Mouse (Mus musculus) brain, embryonic 18.5 days (tissue): ENCODE results near the gene Ptprs.
"Not testable (repeated sequence)": the region's sequence is repeated elsewhere in the genome, so short reads cannot be mapped to it uniquely, and the experiment has no call there.

Experiments
- DNase-seq: peaks from one replicate; pipeline ENCODE4 v3.0.0-alpha.2; 2012; ENCODE audit warnings: low read depth, low spot score

The Ptprs gene

GRCm38 (mm10) chr17:56476402-56476752 is at the start of gene Ptprs:
Gene Ptprs (minus strand): TSS chr17:56476483.
- DNase-seq, result peak; percentile 93

DNA sequence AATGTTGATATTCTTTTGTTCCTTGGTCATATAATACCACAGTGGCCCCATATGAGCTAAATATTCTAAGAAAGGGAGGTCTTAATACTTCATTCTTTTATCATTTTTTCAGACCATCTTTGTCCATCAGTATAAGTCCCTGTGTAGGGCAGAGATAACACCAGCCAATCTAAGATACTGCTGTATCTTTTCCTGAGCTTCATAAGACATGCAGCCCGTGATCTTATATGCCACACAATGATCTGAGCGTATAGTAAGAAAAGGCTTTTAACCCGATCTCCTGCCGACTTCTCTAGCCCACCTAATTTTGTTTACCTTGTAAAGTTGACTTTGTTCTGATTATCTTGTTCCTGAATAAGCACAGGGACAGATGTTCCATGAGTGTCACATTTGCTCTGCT is 48.7 kb upstream of the Ptprs start:
- no peak for DNase-seq

GRCm38 (mm10) chr17:56522744-56523143 is 46.5 kb upstream of the Ptprs start:
- DNase-seq, result no peak

GRCm38 (mm10) chr17:56515690-56516410 is 39.6 kb upstream of the Ptprs start:
- peak; percentile 45 for DNase-seq

DNA sequence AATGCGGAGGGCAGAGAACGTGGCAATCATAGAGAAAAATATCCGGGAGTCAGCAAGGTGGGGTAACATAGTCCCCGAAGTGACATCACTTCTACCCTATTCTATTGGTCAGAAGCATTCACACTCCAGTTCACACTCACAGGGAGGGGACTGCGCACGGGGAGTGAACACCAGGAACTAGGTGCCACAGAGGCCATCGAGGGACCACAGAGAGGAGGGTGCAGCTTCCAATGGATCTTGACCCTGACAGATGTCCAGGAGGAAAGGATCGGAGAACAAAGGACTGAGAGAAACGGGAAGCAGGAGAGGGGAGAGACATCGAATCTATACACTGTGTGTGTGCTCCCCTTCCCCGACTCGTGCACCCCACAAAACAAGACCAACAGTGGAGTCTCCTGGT is 38.6 kb upstream of the Ptprs start:
- no peak for DNase-seq

GRCm38 (mm10) chr17:56514330-56514729 is 38.0 kb upstream of the Ptprs start:
- DNase-seq, result no peak

- no peak for DNase-seq
These were observed 36.0 kb upstream of the Ptprs start, which contains the start of gene Znrf4 for GRCm38 (mm10) chr17:56512310-56512709. Gene Znrf4 (minus strand): TSS chr17:56512431.

DNA sequence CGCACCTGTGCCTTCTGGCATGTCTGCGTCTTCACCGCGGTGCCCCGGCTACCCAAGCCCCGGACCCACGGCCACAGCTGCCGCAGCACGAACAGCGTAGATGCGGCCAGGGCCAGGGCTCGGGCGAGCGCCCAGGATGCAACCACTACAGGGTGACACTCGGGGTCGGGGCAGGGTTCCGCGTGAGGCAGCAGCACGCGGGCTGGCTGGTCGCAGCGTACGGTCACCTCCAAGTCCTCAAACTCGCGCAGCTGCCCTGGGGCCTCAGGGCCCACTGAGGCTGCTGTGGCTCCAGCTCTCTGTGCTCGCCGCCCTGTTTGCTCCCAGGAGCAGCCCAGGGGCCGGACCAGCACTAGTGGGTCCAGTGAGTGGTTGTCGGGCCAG is 35.4 kb upstream of the Ptprs start:
- DNase-seq, result no peak

GRCm38 (mm10) chr17:56510970-56511706 is 34.9 kb upstream of the Ptprs start:
- no peak for DNase-seq

- no peak for DNase-seq
These were observed 34.2 kb upstream of the Ptprs start for GRCm38 (mm10) chr17:56510473-56510969.

DNA sequence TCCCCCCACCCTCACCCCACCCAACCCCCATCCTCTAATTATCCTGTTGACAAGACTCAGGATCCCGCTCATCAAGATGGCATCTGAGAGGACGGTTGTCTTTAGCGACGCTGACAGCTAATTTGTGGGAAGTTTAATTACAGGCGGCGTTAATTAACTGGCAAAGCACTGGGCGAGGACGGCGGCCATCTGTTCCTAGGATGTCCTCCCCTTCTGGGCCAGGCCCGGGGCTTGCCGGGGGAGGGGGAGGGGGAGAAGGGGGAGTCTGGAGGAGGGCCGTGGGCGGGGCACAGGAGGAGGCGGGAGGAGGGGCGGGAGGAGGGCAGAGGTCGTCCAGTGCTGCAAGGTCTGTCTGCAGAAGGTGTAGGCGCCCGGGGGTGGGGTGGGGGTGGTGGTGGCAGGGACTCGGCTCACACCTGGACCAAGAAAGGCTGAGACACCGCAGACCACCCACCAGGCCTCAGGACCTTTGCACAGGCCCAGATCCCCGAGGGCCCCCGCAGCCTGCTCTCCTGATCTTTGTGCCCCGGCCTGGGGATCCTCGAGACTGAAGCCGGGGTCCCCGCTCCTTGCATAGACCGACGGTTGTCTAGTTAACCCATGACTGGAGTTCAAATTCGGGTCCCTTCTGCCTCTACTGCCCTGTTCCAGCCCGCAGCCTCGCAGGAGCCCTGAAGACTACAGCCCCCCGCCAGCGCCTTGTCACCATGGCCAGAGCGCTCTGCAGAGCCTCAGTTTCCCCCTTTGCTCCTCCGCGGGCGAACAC is 33.6 kb upstream of the Ptprs start:
- peak; percentile 81 for DNase-seq

GRCm38 (mm10) chr17:56509021-56509640 is 32.8 kb upstream of the Ptprs start:
- DNase-seq, result no peak

- DNase-seq, result peak; percentile 96
These were observed 31.1 kb upstream of the Ptprs start for GRCm38 (mm10) chr17:56507161-56508068.

- DNase-seq, result no peak
These were observed 30.3 kb upstream of the Ptprs start for GRCm38 (mm10) chr17:56506417-56507065.

DNA sequence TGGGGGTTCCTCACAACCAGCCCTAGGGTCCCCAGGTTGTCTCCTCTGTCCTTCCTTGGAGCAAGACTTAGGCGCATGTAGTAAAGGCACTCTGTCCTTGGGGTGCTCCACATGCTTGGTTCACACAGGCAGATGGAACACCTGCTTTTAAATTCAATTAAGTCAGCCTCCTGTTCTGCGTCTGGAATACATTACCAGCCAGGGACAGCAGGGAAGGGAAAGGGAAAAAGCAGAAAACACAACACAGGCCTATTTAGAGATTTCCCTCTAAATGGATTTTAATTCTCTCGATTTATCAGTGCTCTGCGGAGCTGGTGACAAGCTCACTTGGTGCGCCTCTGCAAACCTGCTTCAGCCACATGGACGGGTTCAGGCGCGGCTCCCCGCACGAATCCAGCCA is 29.1 kb upstream of the Ptprs start:
- no peak for DNase-seq

DNA sequence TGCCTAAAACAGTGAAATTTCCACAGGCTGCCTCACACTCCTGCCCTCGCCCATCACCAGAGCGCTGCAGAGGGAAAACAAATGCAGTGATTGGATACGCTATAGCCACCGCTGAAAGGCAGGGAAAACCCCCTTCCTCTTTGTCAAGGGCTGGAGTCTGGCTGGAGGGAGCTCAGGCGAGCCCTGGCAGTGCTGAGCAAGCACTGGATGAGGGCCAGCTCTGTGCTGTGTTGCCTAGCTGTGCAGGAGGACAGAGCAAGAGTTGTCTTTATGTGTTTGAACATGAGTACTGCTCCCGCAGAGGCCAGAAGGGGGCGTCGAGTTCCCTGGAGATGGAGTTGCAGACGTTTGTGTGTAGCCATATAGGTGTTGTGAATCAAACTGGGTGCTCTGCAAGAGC is 26.2 kb upstream of the Ptprs start:
- peak; percentile 68 for DNase-seq

GRCm38 (mm10) chr17:56501635-56502400 is 25.5 kb upstream of the Ptprs start:
- DNase-seq, result not testable (repeated sequence)

- DNase-seq, result no peak
These were observed 22.9 kb upstream of the Ptprs start for GRCm38 (mm10) chr17:56499229-56499628.

- no peak for DNase-seq
These were observed 18.2 kb upstream of the Ptprs start for GRCm38 (mm10) chr17:56494480-56494879.
